Mouse (Mus musculus): ENCODE results near the gene Paqr3. TPM values are rescaled to one million over a fixed set of nuclear protein-coding genes. Genes with fewer than 3 reads are reported as not detected.

The Paqr3 gene
- total RNA-seq (2021), result 10 to 100 TPM; 29.3 to 33.6 TPM
- long read RNA-seq, partial matches to known transcripts, result 9 of 16 reads
- long read RNA-seq, other reads (novel, unspliced or antisense), result 5 of 16 reads

DNA sequence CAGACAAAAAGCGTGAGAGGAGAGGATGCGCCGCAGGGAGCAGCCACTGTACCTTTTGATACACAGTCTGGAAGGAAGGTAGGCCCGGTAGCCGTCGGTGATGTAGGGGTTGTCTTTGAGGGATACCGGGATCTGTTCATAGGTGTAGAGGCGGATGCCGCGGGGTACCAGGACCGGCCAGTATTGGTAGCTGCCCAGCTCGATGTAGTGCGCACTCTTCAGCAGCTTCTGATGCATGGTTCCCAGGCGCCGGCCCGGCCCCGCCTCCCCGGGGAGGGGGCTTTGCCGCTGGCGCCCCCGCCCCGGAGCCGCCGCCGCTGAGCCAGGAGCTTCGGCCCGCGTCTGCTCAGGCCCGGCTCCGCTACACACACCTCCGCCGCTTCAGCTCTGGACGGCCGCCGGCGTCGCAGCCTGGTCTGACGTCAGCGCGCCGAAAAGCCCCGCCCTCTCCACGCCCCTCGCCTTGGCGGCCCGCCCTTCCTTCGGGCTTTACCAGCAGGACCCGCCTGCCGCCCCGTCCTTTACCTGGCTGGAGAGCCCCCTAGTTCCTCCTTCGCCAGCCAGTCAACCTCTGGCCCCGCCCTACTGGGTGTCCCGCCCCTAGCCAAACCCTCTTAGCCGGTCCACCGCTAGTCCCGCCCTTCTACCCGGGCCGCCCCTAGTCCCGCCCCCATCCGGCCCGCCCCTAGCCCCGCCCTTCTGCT, at the start of gene Paqr3:
Gene Paqr3, minus strand, starts transcription at position 390 of the 704 bp plus-strand sequence.
- peak; percentile 98 to 99 for DNase-seq (ENCODE audit: low spot score in 2 of 2)

DNA sequence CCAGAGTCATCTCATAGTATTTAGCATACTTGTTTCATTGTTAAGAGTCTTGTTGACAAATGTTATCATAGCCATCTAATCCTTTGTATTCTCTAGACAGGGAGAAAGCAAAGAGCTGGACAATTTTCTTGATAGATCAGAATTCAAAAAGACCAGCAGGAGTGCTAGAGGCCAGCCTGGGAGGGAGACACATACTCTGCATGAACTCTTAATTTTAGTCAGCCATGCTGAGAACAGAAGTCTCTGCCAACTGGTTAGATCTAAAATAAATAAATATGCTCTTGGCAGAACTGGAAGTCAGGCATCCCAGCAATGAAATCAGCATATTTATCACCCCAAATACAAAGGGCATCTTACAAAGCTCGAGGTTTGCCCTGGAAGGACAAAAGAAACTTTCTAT, 43.3 kb upstream of the Paqr3 start:
- DNase-seq (ENCODE audit: low spot score in 2 of 2), result no peak

DNA sequence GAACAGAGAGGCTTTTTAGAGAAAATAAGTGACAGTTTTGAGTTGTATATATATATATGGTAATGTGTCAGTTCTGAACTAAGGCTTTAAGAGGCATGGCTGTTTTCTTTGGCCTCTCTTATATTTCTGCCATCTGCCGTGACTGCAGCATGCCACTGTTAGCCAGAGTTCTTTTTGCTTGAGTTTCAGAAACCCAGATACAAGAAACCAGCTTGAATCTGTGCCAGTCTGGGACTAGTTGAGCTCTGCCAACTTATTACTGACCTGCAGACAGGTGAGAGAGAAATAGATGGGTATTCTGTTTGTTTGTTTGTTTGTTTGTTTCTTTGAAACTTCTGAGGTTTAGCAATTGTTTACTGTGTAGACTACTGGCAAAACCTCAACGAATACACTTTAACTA, 23.9 kb upstream of the Paqr3 start:
- no peak for DNase-seq (ENCODE audit: low spot score in 2 of 2)

DNA sequence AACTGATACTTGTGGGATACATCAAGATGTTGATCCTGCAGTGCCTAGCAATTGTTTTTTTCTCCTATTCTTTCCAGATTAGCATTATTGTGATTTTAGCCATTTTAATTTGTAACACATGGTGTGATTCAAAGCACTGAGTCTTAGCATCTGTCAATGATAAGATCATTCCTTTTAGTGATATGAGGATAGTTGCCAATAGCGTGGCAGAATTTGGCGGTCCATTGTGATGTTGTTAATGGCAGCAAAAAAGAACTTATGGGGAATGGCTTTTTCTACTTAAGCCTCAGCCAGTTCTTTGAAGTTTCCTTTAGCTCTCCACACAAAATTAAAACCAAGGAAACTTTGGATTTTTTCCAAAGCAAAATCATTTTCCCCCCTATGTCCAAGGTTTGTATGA, 18.2 kb upstream of the Paqr3 start:
- no peak for DNase-seq (ENCODE audit: low spot score in 2 of 2)

DNA sequence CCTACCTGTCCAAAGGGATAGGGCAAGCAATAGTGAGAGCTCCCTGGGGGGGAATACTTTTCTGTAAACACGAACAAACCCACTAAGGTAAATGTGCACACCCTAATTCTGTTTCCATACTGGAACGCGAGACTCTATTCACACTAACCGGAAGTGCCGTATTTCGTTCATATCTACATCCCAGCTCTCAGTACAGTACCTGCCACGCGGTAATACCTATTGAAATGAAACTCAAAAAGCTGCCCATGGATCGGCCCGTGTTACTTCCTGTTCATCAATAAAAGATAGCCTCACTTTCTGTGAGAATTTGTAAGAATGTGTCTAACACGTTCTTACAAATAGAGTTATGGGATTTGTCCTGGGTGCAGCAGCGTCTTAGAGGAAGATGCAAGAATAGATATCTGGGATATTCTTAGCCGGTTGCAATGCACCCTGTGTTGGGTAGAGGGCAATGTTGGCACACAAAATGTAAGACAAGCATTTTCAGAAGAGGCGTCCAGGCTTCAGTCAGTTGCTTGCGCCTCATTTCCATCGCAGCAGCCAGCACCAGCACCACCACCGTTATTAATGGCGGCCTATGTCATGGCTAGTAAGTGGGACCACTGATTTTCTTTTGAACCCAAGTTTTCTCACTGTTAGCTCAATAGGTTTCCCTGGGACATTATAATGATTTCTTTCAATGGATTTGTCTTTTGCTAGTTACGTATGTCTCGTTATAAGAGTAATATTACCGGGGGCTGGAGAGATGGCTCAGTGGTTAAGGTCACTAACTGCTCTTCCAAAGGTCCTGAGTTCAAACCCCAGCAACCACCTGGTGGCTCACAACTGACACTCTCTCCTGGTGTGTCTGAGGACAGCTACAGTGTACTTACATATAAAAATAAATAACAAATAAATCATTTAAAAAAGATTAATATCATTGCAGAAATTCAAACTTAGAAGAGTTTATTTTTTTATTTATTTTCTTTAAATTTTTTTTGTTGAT, 17.1 kb upstream of the Paqr3 start:
- peak; percentile 70 to 79 for DNase-seq (ENCODE audit: low spot score in 2 of 2)

DNA sequence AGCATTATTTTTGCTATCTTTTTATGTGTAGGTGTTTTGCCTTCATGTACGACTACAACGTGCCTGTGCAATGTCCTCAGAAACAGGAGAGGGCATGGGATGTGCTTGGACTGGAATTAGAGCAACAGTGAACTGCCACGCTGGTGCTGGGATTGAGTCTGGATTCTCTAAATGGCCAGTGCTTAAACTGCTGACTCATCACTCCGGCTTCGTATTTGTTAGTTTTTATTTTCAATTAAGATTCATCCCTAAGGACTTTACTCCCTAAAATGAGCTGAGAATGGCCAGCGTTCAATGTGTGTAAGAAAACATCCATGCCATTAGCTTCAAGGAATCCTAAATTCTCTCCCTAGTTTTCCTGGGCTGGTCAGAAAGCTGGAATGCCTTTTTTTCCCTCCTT, 15.9 kb upstream of the Paqr3 start:
- no peak for DNase-seq (ENCODE audit: low spot score in 2 of 2)

DNA sequence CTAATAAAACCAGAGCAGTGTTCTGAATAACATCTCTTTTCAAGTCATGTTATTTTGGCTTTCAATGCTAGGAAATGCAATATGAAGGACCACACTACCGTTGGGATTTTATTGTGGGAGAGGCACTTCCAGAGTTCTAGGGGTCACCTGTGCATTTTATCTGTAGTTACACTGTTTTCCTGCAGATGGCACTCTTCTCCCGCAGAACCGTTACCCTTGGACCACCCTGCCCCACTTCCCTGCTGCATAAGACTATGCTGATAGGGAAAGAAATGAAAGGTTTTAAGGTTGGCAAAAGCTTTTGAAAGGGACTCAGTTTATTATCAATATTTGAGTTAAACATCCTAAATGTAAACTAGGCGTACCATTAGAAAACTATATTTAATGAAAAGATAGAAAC, 14.6 kb upstream of the Paqr3 start:
- peak; percentile 59 to 72 for DNase-seq (ENCODE audit: low spot score in 2 of 2)

DNA sequence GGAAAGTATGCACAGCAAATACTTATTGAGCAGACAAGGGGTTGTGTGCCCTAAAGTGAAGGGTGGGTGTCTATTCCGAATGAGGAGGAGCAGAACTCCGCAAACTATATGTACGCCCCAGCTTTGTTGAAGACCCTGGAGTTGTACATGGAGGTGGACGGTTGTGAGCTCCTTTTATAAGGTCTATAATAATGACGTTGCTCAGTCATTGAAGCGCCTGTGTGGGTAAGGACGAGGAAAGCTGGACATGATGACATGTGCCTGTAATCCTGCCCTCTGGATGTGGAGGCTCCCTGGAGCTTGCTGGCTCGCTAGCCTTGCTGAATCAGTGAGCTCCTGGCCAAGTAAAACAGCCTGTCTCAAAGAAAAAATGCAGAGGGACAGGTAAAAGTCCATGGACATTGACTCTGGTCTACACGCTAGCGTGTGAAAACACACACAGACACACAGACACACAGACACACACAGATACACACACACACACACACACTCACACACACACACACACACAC, 14.1 kb upstream of the Paqr3 start:
- no peak for DNase-seq (ENCODE audit: low spot score in 2 of 2)

DNA sequence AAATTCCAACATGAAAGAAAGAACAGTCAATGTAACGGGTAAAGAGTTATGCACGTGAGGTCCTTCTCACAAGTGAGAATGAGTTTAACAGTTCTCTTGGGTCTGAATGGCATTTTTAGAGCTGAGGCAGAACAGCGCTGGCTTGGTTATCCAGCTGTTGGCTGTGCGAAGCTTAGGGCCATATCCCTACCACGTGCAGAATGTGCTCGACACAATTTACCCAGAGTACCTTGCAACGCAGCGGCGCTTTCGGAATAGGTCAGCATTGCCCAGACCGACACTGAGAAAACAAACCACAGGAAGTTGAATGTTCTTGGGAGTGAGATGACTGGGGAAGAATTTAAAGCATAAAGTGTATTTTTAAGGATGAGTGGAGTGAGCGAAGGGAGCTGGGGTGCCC, 13.6 kb upstream of the Paqr3 start:
- no peak for DNase-seq (ENCODE audit: low spot score in 2 of 2)

DNA sequence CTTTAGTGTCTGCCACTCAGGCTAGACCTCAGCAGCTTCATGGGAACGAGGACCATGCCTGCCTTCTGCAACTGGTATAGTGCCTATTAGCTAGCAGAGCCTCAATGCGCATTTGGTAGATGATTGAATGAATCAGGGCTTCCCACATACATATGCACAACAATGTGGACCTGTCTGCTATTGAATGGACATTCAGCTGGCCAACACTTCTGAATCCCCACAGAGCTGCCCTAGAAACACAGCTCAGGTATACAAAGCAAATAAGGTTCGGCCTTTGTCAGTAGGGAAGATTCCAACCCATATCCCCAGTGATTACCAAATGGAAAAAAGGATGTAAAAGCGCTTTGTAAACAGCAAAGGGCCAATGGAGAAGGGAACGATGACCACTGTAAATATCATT, 699 bp downstream of the Paqr3 start:
- DNase-seq (ENCODE audit: low spot score in 2 of 2), result peak in 1 of 2 experiments; percentile 25

DNA sequence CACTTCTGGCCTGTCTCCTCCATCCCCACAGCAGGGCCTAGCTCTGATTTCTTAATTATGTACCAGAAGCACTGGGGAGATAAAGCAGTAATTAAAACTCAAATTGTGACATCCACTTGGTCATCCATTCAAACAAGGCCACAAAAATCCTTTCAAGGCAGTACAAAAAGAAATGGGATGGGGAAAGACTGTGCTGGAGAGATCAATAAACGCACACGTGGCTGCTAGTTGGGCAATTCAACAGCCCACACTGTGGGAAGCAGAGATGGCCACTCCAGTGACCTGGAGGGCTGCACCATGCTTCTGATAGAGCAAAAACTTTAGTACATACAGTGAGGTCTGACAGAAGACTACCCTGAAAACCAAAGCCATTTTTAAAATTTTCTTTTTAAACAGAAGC, 1.3 kb downstream of the Paqr3 start:
- DNase-seq (ENCODE audit: low spot score in 2 of 2), result no peak

DNA sequence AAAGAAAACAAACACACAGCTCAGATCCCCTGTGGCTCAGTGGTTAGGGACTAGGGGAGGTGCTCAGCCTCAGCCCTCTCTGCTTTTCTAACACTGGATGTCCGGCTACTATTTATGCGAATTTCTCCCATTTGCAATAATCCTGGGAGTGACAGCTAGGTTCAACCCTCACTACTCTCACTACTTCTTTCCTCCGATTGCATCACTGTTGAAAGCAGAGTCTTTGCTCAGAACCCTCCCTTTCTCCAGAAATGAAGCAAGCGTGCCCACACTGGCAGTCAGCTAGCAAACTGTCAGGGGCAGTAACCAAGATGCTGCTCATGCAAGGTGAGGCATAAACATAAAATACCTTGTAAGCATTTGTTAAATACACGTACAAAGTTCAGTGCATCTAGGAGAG, 3.1 kb downstream of the Paqr3 start:
- DNase-seq (ENCODE audit: low spot score in 2 of 2), result no peak

DNA sequence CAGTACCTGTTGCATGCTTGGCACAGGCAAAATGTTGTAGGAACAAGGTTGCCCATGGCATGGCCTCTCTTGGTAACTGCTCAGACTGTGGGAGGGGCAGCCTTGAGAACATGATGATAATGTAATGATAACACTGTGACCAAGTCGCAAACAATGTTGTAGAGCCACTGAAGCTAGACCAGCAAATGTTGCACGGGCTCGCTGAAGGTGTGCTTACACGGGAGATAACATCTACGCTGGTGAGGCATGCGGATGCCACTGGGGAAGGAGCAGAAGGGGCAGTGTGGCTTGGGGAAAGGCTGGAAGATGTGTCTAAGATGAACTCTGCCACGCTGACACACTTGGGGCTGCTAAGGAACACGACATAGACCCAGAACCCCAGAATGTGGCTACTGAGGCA, 11.4 kb downstream of the Paqr3 start:
- no peak for DNase-seq (ENCODE audit: low spot score in 2 of 2)

DNA sequence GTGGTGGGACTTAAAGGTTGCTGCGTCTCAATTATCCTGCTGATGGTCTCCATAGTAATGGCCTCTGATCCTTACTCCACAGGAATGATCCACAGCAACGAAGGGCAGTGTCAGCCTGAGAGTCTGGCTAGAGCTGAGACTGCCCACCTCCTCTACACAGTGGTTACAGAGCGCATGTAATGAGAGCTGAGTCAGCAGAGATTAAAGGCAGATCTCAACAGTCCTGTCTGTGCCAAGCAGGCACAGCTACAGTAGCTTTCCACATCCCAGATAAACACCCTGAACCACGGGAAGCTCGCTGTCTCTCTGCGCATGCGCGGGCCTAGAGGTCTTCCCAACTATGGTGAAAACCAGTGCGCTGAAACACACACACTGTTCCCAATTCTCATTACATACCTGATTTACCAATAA, 13.8 kb downstream of the Paqr3 start:
- peak in 1 of 2 experiments; percentile 7 for DNase-seq (ENCODE audit: low spot score in 2 of 2)

DNA sequence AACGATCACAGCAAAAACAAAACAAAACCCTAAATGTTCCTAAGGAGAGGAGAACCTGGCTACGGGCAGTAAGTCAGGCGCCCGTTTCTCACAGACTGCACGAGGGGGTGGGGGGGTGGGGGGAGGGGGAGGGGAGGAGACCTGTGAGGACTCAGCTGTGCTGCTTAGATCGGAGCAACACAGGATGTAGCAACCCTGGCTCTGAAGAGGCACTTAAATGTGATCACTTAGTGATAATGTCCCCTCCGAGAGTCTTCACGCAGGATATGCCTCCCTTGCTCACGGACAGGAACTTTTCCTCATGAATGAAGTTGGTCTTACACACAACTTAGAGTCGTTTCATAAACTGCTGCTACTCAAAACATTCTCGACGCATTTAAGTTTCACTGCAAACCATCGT, 16.1 kb downstream of the Paqr3 start:
- DNase-seq (ENCODE audit: low spot score in 2 of 2), result no peak

DNA sequence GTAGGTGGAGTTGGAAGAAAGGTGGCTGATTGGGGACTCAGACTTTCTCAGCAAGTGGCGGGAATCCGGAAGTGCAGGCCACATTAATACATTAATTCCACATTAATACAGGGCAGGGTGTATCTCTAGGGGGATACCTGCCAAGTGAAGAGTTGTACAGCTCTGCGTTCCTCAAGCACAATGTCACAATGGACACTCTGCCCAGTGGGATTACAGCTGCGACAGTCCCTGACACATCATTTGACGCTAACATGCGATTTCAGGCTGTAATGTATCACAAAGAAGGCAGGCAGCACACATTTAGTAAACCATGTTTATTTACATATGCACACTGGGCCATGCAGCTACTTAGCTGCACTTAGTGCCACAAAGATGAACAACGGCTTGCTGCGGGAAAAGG, 18.4 kb downstream of the Paqr3 start:
- no peak for DNase-seq (ENCODE audit: low spot score in 2 of 2)

DNA sequence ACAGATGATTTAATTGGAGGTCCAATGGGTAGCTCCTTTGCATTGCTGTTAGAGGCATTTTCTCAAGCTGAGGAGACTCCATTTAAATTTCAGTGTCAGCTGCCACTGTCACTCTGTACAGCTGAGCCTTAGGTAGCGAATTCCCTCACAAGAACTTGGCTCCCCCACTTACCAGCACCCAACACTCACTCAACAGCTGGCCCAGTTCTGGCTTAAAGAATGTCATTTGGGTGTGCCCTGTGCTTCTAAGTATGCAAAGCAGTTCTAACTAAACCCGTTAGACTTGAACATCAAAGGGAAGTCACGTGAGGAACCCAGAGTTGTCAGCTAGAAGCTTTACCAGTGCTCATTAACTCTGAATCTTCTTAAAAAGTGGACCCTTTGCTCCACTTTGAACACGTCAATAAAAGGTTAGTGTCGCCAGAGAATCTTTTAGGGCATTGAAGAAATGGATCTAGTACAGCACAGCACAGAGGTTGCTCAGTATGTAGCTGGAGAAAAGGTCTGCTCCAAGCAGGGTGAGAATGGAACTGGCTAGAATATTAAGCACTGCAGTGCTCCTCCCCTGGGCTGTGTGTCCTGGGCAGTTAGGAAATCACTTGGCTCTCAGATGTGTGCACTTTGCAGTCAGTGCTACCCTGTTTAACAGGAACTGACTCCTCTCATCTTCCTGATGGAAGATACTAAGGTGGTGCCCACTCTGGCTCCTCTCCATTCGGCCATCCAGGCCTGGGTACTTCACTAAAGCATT, 21.2 kb downstream of the Paqr3 start:
- no peak for DNase-seq (ENCODE audit: low spot score in 2 of 2)

DNA sequence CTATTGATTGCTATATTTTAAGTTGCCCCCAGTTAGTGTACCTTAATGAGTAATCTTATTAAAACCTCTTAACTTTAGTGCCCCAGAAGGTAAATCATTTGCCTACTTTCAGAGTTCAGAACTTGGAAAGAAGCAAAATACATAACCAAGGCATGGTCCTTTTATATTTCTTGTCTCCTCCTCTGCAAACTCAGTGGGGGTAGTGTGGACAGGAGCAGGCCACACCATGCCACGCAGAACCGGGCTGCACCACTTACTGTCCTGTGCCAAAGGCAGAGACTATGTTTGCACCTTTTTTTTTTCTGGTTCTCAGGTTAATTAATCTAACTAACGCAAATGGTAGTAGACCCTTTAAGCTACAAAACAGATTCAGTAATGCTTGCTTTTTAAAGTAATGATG, 22.0 kb downstream of the Paqr3 start:
- no peak for DNase-seq (ENCODE audit: low spot score in 2 of 2)

DNA sequence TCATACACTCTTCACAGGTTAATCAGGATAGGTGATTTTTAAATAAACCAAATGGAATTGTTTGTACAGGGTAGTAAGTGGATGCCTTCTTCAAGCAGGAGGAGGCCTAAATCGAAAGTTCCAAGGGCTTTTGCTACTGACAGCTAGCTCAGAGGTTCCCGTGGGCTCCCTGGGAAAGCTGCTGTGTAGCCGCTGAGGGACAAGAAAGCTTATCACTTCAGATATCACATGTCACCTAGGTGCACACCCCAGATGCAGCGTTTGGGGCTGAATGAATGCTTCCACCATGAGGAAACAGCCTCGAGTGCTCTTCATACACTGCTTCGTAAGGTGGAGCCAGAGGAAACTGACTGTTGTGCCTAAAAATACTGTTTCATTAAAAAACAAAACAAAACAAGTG, 23.2 kb downstream of the Paqr3 start:
- DNase-seq (ENCODE audit: low spot score in 2 of 2), result no peak

DNA sequence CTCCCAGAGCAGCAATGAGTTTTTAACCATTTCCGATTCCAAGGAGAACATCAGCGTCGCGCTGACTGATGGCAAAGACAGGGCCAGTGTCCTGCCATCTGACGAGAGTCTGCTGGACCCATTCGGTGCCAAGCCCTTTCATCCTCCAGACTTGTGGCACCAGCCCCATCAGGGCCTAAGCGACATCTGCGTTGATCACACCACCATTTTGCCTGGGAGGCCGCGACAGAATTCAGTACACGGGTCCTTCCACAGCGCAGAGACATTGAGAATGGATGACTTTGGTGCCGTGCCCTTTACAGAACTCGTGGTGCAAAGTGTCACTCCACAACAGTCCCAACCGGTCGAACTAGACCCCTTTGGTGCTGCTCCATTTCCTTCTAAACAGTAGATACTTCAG, 23.6 kb downstream of the Paqr3 start:
- DNase-seq (ENCODE audit: low spot score in 2 of 2), result no peak

DNA sequence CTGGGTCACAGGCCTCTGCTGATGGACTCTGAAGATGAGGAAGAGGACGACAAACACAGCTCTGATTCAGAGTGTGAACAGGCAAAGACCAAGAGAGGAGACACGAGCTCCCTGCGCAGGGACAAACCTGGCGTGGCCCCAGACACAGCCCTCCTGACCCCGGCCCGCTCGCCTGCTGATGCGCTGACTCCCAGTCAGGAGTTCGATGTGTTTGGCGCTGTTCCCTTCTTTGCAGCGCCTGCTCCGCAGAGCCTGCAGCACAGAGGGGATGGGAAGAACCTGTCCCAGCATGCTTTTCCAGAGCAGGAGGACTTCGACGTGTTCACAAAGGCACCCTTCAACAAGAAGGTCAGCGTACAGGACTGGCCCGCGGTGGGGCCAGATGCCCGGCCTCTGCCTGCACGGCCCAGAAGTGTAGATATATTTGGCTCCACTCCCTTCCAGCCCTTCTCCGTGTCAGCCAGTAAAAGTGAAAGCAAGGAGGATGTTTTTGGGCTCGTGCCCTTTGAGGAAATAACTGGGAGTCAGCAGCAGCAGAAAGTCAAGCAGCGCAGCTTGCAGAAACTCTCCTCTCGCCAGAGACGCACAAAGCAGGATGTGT, 24.3 kb downstream of the Paqr3 start:
- no peak for DNase-seq (ENCODE audit: low spot score in 2 of 2)
